Mouse (Mus musculus) kidney, adult 18-20 months (tissue): ENCODE measurements around the gene Ei24.

Source experiments
- DNase-seq: peaks from one replicate; pipeline ENCODE4 v3.0.0; 2021

The Ei24 gene

DNA sequence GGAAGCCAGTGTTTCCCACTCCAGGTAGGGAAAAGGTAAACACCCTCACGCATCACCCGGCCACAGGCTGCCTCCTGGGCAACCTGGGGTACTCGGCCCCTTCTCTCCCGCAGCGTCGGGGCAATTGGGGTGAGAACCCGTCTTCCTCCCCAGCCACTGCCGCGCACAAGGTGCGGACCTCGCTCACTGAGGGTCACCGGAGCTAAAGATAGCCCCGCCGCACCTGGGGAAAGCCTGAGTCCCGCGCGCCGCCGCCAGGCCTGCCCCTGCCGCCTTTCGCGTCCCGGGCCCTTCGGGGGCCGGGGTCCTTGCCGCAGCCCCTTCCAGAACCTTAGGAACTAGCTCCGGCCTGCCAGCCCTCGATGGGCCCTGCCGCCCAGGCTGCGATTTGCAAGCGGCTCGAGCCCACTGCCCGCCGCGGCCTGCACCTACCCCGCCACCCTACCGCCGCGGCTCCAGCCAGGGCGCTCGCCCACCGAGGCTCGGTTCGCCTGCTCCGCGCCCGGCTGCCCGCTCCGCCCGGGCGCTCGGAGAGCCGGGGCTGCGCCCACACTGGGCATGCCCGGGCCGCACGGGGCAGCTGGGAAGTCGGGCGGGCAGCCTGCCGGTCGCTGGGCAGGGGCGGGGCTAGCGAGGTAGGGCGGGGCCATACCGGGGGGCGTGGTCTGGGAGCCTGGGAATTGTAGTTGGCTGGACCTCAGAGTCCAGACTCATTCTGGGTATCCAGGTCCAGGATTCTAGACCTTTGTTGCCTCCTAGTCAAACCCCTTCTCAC is at the start of gene Ei24:
Gene Ei24 (minus strand): TSS at position 613 of the 775 bp plus-strand sequence.
- peak; percentile 97 for DNase-seq

DNA sequence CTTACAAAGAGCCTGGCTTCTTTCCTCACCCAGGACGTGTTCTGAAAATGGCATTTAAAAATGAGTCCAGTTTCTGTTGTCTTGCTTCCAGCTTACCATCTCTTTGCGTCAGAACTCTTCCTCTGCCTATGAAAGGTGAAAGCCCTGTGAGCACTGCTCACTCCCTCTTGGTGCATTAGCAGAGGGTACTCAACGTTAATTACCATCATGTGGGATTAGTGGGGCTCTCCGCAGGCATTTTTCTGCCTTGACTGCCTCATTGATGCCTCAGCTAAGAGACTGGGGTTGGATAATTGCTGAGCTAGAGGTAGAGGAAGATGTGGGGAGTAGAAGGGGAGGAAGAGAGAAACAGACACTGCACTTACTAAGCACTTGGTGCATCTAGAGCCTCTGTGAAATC is 49.2 kb upstream of the Ei24 start:
- no peak for DNase-seq

DNA sequence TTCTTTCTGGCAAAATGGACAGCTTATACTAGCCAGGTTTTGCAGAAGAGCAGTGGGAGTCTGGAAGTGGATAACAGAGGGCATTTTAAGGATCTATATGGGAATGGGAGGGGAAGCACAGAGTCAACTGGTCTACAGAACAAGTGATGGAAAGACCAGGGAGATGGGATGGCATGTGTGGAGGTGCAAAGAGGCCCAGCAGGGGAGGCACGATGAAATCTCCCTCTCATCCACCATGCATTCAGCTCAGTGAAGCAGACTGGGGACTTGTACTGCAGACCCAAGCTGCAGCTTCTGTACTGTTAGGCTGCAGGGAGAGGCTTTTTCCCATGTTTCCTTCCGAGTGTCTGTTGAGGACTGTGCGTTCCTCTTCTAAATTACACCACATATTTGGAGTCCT is 36.7 kb upstream of the Ei24 start:
- DNase-seq = no peak

DNA sequence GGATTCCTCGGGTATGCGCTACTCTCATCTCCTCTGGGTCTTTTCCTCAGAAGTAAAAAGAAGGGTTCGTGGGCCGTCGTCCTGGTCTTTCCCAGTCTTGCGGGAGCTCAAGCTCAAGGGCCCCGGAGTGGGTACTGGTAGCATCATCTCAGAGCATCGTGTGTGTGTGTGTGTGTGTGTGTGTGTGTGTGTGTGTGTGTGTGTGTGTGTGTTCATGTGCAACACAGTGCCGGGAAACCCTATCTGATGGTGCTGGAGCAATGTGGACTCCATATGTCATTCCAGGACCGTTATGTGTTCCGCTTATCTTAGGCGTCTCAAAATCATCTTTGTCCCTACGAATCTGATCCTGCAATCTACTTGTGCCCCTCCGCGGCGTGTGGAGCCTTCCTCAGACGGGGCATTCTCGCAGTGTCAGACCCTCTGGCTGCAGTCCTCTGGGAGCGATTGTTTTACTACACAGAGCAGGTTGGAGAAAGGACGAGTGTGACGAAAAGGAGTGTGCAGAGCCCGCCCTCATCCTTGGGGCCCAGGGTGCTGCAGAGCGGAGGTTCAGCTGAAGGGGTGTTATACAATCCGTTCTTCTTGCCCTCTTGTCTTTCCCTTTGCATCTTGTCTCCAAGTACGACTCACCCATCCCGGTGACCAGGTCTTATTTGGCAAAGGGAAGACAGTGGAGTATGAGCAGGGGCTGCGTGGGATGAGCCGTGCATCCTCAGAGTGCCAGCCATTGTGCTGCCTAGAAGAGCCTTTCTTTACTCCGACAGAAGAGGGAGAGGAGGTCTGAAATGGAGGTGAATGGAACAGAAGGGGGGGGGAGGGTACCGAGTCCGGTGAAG is 36.1 kb upstream of the Ei24 start:
- no peak for DNase-seq

DNA sequence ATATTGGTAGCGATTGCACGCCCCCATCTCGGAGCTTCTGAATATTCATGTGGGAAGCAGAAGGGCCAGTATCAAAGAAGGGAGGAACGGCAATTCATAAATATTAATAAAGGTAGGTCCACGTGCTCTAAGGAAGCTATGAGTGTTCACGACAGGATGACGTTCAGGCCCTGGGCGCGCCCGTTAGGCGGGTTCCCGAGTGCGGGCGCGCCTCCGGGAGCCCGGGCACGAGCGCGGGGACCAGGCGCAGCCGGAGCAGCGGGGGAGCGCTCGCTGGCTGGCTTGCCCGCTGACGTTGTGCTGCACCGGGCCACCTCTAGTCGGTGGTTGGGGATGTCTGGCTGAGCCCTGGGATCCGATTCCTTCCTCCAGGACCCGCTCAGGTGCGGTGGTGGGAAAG is 35.3 kb upstream of the Ei24 start:
- DNase-seq = peak; percentile 42

DNA sequence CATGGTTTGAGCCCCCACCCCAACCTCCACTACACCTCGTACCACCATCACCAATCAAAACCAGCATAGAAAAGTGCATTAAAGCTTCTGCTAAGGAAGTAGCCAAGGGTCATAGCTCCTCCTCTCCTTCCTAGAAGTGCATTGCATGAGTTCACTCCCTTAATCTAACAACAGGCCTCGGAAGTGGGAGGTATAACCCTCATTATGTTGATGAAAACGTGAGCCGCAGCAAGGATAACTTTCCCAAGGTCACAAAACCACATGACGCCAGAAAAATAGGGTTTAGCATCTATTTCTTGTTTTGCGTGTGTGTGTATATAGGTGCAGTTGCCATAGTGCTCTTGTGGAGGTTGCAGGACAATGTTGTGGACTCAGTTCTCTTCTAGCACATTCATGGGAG is 34.2 kb upstream of the Ei24 start:
- no peak for DNase-seq

DNA sequence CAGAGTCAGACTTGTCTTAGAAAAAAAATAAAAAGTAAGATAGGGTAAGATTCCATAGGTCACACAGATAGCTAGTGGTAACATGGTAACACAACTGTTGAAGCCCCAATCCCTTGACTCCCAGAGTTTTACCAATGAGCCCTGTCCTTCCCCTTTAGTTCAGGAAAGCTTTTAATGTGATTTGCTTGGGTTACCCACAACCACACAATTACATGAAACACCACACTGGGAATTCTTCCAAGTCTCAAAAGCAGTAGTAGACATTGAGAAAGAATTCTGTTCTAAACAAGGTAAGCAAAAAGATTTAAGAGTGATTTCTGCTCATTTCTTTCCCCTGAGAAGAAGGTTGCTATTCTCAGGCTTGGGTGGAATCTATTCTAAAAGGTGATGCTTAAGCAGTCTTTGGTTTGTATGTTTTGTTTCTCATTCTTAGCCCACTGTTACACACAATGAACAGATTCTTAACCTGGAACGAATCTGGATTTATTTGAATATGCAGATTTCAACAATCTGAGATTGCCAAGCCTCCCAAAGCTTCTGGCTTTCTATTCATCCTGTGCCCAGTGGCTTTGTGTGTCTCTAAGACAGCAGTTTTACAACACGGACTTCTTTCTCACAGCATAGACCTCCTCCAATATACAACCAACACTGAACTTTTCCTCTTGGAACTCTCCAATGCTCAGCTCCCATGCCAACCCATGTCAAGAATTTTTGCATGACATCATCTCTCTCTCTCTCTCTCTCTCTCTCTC is 29.6 kb upstream of the Ei24 start:
- DNase-seq = no peak

DNA sequence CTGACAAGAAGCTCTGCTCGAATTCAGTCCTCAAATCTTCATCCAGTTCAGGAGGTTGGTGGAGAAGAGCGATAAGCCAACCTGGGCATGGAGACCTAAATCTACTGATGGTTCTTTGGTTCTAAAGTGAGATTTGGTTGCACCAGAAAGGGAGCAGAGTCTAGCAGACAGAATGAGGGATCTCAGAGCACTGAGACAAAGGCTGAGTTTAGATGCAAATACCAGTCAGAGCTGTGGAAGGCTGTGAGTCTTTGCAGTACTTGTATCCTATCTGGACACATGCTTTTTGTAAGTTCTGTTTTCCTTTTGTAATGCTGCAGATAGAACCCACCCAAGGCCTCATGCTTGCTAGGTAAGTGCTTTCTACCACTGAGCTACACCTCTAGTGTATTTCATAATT is 24.8 kb upstream of the Ei24 start:
- no peak for DNase-seq

DNA sequence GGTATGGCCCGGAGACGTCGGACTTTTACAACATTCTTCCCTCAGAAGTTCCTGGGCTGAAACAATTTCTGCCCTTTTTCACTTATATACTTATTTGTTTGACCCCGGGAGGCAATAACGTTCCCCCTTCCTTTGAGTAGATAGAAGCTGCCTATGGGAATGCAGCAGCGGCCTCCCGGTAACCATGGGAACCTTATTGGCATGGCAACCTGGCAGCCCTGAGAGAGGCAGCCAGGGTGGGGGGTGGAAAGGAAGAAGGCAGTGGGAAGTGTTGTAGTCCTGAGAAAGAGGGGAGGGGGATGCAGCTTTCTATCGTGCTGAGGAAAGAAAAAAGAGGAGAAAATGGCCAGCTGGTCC is 24.4 kb upstream of the Ei24 start, which contains the start of gene Fez1:
Gene Fez1 (plus strand): TSS at position 221 of the 357 bp plus-strand sequence.
- no peak for DNase-seq

DNA sequence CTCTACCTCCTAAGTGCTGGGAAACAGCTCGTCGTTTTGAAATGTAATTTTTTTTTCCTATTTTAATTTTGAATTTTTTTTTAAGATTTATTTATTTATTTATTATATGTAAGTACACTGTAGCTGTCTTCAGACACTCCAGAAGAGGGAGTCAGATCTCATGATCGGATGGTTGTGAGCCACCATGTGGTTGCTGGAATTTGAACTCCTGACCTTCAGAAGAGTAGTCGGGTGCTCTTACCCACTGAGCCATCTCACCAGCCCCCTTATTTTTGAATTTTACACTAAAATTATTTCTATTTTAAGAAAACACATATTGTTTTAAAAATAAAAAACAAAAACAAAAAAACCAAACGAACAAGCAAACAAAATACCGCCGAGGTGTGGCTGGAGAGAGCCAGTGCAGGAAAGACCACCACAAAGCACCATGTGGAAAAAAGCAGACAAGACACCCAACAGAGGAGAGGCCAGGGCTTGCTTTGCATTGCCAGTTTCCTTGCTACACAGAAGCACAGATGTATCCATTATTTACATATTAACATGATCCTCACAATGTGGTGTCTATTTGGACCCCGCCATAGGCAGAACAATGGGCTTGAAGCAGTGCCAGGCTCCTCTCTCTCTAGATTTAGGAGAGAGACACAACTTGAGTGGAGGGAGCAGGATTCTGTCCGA is 23.9 kb upstream of the Ei24 start:
- DNase-seq = no peak

DNA sequence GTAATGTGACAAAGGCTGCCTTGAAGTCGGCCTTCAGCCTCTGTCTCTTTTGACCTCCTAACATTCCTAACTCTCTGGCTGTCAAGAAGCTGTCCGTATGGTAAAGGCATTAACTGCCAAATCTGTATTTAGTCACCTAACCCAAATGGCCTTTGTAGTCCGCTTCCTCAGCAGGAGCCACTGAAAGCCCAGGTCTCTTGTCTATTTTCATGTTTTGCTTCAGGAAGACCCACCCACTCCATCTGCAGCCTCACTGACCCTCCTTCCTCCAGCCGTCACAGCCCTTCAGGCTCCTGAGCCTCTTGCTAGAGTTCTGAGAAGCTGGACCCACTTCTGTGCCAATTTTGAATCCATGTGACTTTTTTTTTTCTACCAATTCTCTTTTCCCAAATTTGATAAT is 21.7 kb upstream of the Ei24 start:
- no peak for DNase-seq

DNA sequence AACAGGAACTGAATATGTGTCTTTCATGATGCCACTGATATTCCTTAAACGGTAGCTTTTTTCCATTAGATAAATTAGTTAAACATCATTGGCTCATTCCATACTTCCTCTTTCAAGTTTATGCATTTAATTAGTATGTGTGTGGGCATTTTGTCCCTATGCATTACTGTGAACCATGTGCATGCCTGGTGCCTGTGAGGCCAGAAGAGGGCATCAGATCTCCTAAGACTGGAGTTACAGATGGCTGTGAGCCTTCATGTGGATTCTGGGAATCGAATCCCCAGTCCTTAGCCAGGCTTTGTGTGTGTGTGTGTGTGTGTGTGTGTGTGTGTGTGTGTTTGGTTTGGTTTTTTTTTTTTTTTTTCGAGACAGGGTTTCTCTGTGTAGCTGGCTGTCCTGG is 17.3 kb upstream of the Ei24 start:
- no peak for DNase-seq

DNA sequence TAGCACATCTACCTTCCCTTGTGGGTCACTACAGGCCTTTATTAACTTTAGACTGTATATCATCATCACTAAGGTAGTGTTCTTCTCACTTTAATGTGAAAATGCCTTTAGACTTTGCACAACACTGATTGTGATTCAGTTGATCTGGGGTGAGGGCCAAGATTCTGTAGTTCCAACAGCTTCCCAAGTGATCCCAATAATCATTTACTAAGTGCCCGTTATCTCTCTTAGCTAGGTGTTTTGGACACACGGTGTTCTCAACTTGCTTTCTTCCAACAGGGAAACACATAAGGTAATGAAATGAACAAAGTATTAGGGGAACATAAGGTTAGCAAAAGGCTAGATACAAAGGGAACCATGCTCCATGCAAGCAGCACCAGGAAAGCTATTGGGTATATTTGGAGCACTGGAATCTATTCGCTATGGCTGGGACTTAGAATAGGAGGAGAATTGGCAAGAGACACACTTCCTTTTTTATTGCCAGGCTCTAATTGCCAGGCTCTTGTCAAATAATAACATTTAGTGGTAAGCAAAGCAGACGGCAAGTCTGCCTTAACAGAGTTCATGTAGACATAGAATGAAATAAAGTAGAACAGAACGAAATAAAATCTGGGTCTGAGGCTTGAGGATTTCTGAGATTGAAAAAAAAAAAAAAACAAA is 11.1 kb upstream of the Ei24 start:
- DNase-seq = no peak

DNA sequence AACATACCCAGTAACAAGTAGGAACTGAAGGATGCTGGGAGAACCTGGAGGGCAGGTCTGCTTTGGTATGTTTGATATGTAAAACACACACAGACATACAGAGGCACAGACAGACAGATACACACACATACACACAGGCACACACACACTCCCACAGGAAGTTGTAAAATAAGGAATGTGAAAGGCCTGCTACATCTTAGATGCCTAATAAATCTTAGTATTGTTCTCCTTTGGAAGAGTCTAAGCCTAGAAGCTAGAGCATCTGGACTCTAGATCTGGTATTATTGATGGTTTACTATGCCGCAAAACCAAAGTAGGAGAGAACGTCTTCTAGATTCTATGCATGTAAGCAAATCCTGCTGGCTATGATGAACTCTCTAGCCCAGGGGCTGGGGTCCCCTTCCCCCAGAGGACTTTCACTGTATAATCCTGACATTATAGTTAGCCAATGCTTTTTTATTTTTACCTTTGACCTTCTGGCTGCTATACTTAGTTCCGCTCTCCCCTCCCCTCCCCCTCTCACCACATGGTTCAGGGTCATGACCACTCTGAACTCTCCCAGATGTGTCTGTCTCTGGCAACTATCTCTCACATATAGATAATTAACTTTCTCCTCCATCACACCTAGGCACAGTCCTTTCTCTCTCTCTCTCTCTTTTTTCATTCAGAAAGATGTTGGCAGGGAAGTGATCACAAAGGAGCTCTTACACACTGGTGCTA is 8.2 kb upstream of the Ei24 start:
- DNase-seq = no peak

DNA sequence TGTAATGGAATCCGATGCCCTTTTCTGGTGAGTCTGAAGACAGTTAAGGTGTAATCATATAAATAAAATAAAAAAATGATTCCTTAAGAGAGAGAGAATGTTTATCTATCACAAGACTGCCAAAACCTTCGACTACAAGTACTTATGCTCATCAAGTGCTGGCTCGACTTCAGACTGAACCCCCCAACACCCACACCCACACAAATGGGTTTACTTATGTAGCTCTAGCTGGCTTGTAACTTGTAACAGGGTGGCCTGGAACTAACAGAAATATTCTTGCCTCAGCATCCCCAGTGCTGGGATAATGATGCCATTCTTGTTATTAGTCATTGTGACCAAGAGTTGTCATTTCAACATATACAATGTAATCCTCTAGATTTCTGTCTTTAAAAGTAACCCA is 6.7 kb upstream of the Ei24 start:
- DNase-seq = no peak

DNA sequence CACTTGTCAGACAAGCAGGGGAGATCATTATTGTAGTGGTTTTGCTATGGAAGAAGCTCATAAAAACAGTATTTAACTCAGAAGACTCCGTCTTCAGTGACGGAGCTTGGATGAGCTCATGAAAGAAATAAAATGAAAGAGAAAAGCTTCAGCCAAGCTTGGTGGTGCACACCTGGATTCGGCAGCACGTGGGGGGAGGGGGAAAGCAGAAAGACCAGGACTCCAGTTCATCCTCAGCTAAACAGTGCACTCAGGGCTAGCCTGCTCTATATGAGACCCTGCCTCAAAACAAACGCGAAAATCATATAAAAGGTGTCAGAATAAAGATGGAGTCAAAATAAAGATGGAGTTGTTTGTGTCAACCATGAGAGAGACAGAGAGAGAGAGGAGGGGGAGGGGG is 6.2 kb upstream of the Ei24 start:
- no peak for DNase-seq

DNA sequence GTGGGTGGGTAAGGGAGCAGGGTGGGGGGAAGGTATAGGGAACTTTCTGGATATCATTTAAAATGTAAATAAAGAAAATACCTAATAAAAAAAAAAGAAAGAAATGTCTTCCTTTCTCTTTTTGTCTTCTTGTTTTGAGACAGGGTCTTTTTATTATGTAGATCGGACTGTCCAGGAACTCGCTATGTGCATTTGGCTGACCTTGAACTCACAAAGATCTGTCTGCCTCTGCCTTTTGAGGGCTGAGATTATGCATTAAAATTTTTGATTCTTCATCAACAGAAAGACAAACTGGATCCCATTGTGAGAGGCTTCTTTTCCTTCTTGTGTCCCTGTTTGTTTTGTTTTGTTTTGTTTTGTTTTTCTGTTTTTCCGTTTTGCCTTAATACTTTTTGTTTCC is 5.8 kb upstream of the Ei24 start:
- DNase-seq = no peak

DNA sequence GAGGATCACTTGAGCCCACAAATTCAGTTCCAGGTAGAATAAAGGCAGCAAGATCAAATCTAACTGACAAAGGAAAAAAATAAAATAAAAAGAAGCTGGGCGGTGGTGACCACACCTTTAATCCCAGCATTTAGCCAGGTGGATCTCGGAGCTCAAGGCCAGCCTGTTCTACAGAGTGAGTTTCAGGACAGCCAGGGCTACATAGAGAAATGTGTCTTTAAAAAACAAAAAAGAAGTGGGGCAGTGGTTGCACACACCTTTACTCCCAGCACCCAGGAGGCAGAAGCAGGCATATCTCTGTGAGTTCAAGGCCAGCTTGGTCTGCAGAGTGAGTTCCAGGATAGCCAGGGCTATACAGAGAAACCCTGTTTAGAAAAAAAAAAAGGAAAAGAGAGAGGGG is 4.8 kb upstream of the Ei24 start:
- no peak for DNase-seq

DNA sequence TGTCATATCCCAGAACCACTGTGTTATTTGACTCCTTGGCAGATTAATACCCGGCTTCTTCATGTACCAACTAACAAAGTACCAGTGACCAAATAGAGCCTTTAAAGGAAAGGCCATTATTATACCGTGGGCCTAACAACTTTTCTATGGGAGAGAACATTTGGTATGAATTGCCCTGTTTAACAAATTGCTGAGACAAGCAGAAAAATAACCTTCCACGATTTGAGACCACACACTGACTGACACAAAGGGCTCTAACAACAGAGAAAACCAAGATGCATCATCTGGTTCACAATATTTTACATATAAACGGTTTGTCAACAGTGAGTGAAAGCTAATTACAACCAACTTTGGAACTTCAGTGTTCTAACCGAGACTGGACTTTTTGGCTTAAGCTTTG is 969 bp downstream of the Ei24 start:
- DNase-seq = no peak

DNA sequence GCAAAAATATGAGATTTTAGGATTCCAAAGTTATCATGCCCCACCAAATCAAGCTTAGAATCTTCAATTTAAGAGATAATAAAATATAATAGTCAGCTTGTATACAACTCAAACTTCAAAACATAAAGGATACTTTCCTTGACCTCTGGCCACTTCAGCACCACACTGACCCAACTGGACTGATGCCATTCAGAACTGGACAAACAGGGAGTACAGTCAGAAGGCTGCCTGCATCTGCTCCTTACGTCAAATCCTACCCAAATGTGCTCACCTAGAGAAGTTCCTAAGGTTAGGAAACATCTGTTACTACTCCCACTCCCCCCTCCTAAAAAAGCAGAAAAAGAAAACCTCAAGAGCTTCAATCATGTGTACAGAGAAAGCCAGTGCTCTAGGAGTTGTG is 1.6 kb downstream of the Ei24 start:
- no peak for DNase-seq

DNA sequence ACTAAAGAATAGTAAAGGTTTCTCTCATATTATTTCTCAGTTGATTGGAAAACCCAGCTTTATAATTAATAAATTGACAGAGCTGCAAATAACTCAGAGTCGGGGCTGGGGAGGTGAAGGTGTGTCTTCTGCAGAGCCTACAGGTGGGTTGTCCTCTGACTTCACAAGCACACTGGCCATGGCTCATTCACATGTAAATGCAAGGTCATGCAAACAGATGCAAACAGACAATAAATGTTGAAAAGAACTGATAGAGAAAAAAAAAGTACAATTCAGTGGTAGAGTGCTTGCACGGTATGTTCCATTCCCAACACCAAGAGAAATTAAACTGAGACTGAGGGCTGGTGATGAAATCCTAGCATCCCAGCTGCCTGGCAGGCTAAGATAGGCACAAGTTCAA is 2.7 kb downstream of the Ei24 start:
- DNase-seq = no peak

DNA sequence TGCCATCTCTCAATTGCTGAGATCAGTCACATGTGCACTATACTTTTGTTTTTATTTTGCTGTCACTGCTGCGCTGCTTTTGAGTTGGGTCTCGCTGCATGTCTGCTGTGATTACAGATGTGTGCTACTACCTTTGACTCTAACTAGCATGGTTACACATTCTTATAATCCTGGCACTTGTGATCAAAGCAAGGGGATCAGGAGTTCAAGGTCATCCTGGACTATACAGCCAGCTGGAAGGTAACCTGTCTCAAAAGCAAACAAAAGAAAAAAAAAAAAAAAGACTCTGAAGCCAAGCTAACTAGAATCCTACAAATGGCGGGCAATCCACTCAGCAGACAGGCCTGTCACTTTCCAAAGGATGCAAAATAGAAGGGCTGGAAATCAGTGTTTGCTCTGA is 5.0 kb downstream of the Ei24 start:
- no peak for DNase-seq
